9 mouse cellular contexts compared by ENCODE assay signal in genomic region chr6:146913489-146914198, GRCm38 (mm10). TPM values are rescaled to one million over a fixed set of nuclear protein-coding genes. Genes with fewer than 3 reads are reported as not detected.
A peak's percentile ranks its signal among the peaks of the same experiment; 100 is the strongest.
DNase-seq lines count a peak whose midpoint lies in the region; ATAC-seq and TF ChIP-seq lines count a peak whose summit lies in the region.
"Had no signal": no experiment of that assay in that cellular context is flagged by ENCODE, and none has a peak within 500 bp of the region (broad histone marks: within the 10 kb centered on the region; RNA-seq: fewer than 3 reads in every experiment).

No protein-coding gene starts in this region.

- 47% methylated on average over 4 of the region's 4 CpGs for WGBS in heart, embryonic 11.5 days (ENCODE audit: insufficient replicate concordance)
- WGBS in lung, postnatal 0 days = 4% methylated on average over 4 of the region's 4 CpGs
- 9% methylated on average over 4 of the region's 4 CpGs for WGBS in limb, embryonic 14.5 days
- WGBS in stomach, embryonic 16.5 days = 25% methylated on average over 4 of the region's 4 CpGs

- peak; percentile 18 for TF ChIP-seq EP300 in lung, postnatal 0 days (IDR thresholded peaks at IDR 0.05)

- no peak overlapping the region for H3K9ac ChIP-seq in heart, embryonic 11.5 days (ENCODE audit: low read depth, low read length)
- no peak overlapping the region for H3K9ac ChIP-seq in lung, postnatal 0 days (replicated peaks; ENCODE audit: low read depth)
- no peak overlapping the region for H3K9ac ChIP-seq in limb, embryonic 14.5 days (ENCODE audit: low read depth, low read length, severe bottlenecking)
- no peak overlapping the region for H3K9ac ChIP-seq in stomach, embryonic 16.5 days (ENCODE audit: low read length)

- no peaks in the 10 kb centered on the region for H3K27me3 ChIP-seq in heart, embryonic 11.5 days (ENCODE audit: control insufficient read depth, insufficient read depth, low read length)
- no peaks in the 10 kb centered on the region for H3K27me3 ChIP-seq in lung, postnatal 0 days (replicated peaks; ENCODE audit: insufficient read depth, low read length)
- no peaks in the 10 kb centered on the region for H3K27me3 ChIP-seq in limb, embryonic 14.5 days (ENCODE audit: control insufficient read depth, insufficient read depth, low read length)
- no peaks in the 10 kb centered on the region for H3K27me3 ChIP-seq in stomach, embryonic 16.5 days (ENCODE audit: control insufficient read depth, insufficient read depth, low read length)

- intact Hi-C loops in heart, postnatal 25 days (cut with DNase I) = no loop called here
- intact Hi-C loops in left cerebral cortex, postnatal 25 days (cut with DNase I) = no loop called here

- H3K4me1 ChIP-seq in heart, embryonic 11.5 days (ENCODE audit: control insufficient read depth, insufficient read depth, low read length) = peaks cover 50% of the 10 kb centered on the region
- peaks cover 25% of the 10 kb centered on the region; the same call in 1 of the 2 replicates for H3K4me1 ChIP-seq in lung, postnatal 0 days (ENCODE audit: insufficient read depth, low read depth, low read length)
- peaks cover 31% of the 10 kb centered on the region for H3K4me1 ChIP-seq in limb, embryonic 14.5 days (ENCODE audit: control insufficient read depth, insufficient read depth, low read length)
- H3K4me1 ChIP-seq in stomach, embryonic 16.5 days (ENCODE audit: control insufficient read depth, insufficient read depth, low read length) = peaks cover 29% of the 10 kb centered on the region

- no peak for TF ChIP-seq POLR2A in limb, embryonic 14.5 days (IDR thresholded peaks at IDR 0.05; ENCODE audit: borderline replicate concordance, extremely low read depth, insufficient read depth, insufficient read length)

- no peaks in the 10 kb centered on the region for H3K9me3 ChIP-seq in heart, embryonic 11.5 days (replicated peaks; ENCODE audit: control insufficient read depth, low read length)
- no peaks in the 10 kb centered on the region for H3K9me3 ChIP-seq in lung, postnatal 0 days (ENCODE audit: low read length)
- H3K9me3 ChIP-seq in limb, embryonic 14.5 days (ENCODE audit: control insufficient read depth, low read length) = no peaks in the 10 kb centered on the region
- no peaks in the 10 kb centered on the region for H3K9me3 ChIP-seq in stomach, embryonic 16.5 days (replicated peaks; ENCODE audit: control insufficient read depth, low read length)

- DNase-seq in heart, postnatal 25 days (ENCODE audit: low spot score) = no peak
- peak; percentile 39 for DNase-seq in lung, postnatal 0 days (ENCODE audit: low spot score)
- DNase-seq in lung, postnatal 10 days = no peak
- DNase-seq in limb, embryonic 14.5 days (ENCODE audit: low spot score) = no peak
- no peak for DNase-seq in left cerebral cortex, postnatal 25 days (ENCODE audit: low spot score in 2 of 2)
- DNase-seq in layer of hippocampus, adult 9-11 months = no peak
- DNase-seq: left cerebral cortex, postnatal 4 days had no signal

- H3K4me2 ChIP-seq in heart, embryonic 11.5 days = no peak overlapping the region
- no peak overlapping the region for H3K4me2 ChIP-seq in lung, postnatal 0 days (replicated peaks; ENCODE audit: low read depth, low read length)
- H3K4me2 ChIP-seq in limb, embryonic 14.5 days (replicated peaks; ENCODE audit: low read depth, low read length, severe bottlenecking) = 0 out of 2 replicates have a peak overlapping the region, but pooled peaks have one; percentile 9
- no peak overlapping the region for H3K4me2 ChIP-seq in stomach, embryonic 16.5 days (ENCODE audit: low read depth, low read length)

- ATAC-seq in heart, embryonic 11.5 days (replicated peaks; ENCODE audit: insufficient number of reproducible peaks, low FRiP score, low TSS enrichment) = no peak
- peak; percentile 28; the same call in 1 of the 2 replicates for ATAC-seq in lung, postnatal 0 days
- ATAC-seq in limb, embryonic 14.5 days (ENCODE audit: low FRiP score, low read depth) = peak; percentile 23; the same call in 1 of the 2 replicates
- no peak for ATAC-seq in stomach, embryonic 16.5 days (ENCODE audit: insufficient read depth, low FRiP score)

- H3K4me3 ChIP-seq in heart, embryonic 11.5 days (ENCODE audit: low read depth, low read length) = no peak overlapping the region
- H3K4me3 ChIP-seq in lung, postnatal 0 days (ENCODE audit: low read depth, low read length) = no peak overlapping the region
- no peak overlapping the region for H3K4me3 ChIP-seq in limb, embryonic 14.5 days (replicated peaks; ENCODE audit: low read length)
- H3K4me3 ChIP-seq in stomach, embryonic 16.5 days (replicated peaks; ENCODE audit: low read length) = no peak overlapping the region

- 0 out of 2 replicates have a peak, but pooled peaks cover 2% of the 10 kb centered on the region for H3K36me3 ChIP-seq in heart, embryonic 11.5 days (ENCODE audit: control insufficient read depth, insufficient read depth, low read length)
- H3K36me3 ChIP-seq in lung, postnatal 0 days (ENCODE audit: insufficient read depth, low read length) = no peaks in the 10 kb centered on the region
- H3K36me3 ChIP-seq in limb, embryonic 14.5 days (ENCODE audit: control insufficient read depth, insufficient read depth, low read length) = peaks cover 9% of the 10 kb centered on the region; the same call in 1 of the 2 replicates
- H3K36me3 ChIP-seq in stomach, embryonic 16.5 days (ENCODE audit: control insufficient read depth, insufficient read depth, low read length) = no peaks in the 10 kb centered on the region

- peak overlapping the region; percentile 64 for H3K27ac ChIP-seq in heart, embryonic 11.5 days (ENCODE audit: low read depth, low read length)
- H3K27ac ChIP-seq in lung, postnatal 0 days (ENCODE audit: low read length) = peak overlapping the region; percentile 34
- peak overlapping the region; percentile 76 for H3K27ac ChIP-seq in limb, embryonic 14.5 days (replicated peaks; ENCODE audit: low read depth, low read length)
- H3K27ac ChIP-seq in stomach, embryonic 16.5 days (ENCODE audit: low read length) = peak overlapping the region; percentile 65

- TF ChIP-seq CTCF in lung, postnatal 0 days (IDR thresholded peaks at IDR 0.05) = no peak

RNA-seq across cellular contexts. Expression of gene Ppfibp1, which starts 25.4 kb away (rescaled TPM):
- polyA plus RNA-seq in heart, embryonic 11.5 days (2014; fragmentation: Nextera tagmentation; extraction: Ambion mirVana) = 78.0 and 86.2 TPM in 2 replicates
- 100 to 1,000 TPM in 1 of 2 experiments, 10 to 100 TPM in 1; 82.4 to 107 TPM for total RNA-seq in heart, postnatal 25 days (2021)
- 50.5 and 53.5 TPM in 2 replicates for polyA plus RNA-seq in lung, postnatal 0 days (2015; fragmentation: Nextera tagmentation; extraction: Ambion mirVana)
- 43.9 and 46.3 TPM in 2 replicates for polyA plus RNA-seq in limb, embryonic 14.5 days (2012; rRNA removed)
- 59.7 and 59.8 TPM in 2 replicates for polyA plus RNA-seq in limb, embryonic 14.5 days (2014; fragmentation: Nextera tagmentation; extraction: Ambion mirVana)
- 51.4 and 53.4 TPM in 2 replicates for polyA plus RNA-seq in stomach, embryonic 16.5 days (2015; fragmentation: Nextera tagmentation; extraction: Ambion mirVana)
- 10 to 100 TPM; 57.2 to 60.7 TPM for total RNA-seq in left cerebral cortex, postnatal 25 days (2021)

RNA-seq across cellular contexts. Expression of gene 1700034J05Rik, which starts 40.6 kb away (rescaled TPM):
- 0.21 and 0.42 TPM in 2 replicates for polyA plus RNA-seq in heart, embryonic 11.5 days (2014; fragmentation: Nextera tagmentation; extraction: Ambion mirVana)
- not detected for total RNA-seq in heart, postnatal 25 days (2021)
- polyA plus RNA-seq in lung, postnatal 0 days (2015; fragmentation: Nextera tagmentation; extraction: Ambion mirVana) = 0.13 and 0.17 TPM in 2 replicates
- polyA plus RNA-seq in limb, embryonic 14.5 days (2012; rRNA removed) = not detected in 2 replicates
- 0.21 and 0.56 TPM in 2 replicates for polyA plus RNA-seq in limb, embryonic 14.5 days (2014; fragmentation: Nextera tagmentation; extraction: Ambion mirVana)
- polyA plus RNA-seq in stomach, embryonic 16.5 days (2015; fragmentation: Nextera tagmentation; extraction: Ambion mirVana) = 0.14 and 0.21 TPM in 2 replicates
- total RNA-seq in left cerebral cortex, postnatal 25 days (2021) = not detected
- total RNA-seq: left cerebral cortex, postnatal 4 days had no signal

Comparison
In these comparisons a context has a peak if more than half of its experiments do, and no peak if none do; other contexts are left out.
1. ATAC-seq: peak in lung, postnatal 0 days (single experiment) and limb, embryonic 14.5 days (single experiment); none in heart, embryonic 11.5 days (single experiment) and stomach, embryonic 16.5 days (single experiment).
2. Peak in every context shown above with its lines, with median percentiles within 50 percentile points of each other: H3K27ac ChIP-seq.